Comparison of ENCODE assay signal across 32 mouse cellular contexts in genomic region chr13:34174025-34174424, GRCm38 (mm10). TPM values are rescaled to one million over a fixed set of nuclear protein-coding genes. Genes with fewer than 3 reads are reported as not detected.
"Had no signal": no experiment of that assay in that cellular context is flagged by ENCODE, and none has a peak within 500 bp of the region (broad histone marks: within the 10 kb centered on the region; RNA-seq: fewer than 3 reads in every experiment).

No protein-coding gene starts in this region.

- H3K9ac ChIP-seq: heart, embryonic 12.5 days; heart, embryonic 13.5 days; heart, embryonic 15.5 days; hindbrain, embryonic 12.5 days; hindbrain, embryonic 13.5 days; hindbrain, embryonic 14.5 days; hindbrain, embryonic 15.5 days; intestine, embryonic 15.5 days; kidney, embryonic 15.5 days had no signal

- H3K9me3 ChIP-seq: heart, embryonic 12.5 days; heart, embryonic 13.5 days; heart, embryonic 15.5 days; hindbrain, embryonic 12.5 days; hindbrain, embryonic 13.5 days; hindbrain, embryonic 15.5 days; intestine, embryonic 15.5 days; kidney, embryonic 15.5 days had no signal

- H3K4me2 ChIP-seq: heart, embryonic 11.5 days; heart, embryonic 12.5 days; heart, embryonic 13.5 days; heart, embryonic 15.5 days; hindbrain, embryonic 12.5 days; hindbrain, embryonic 13.5 days; hindbrain, embryonic 14.5 days; hindbrain, embryonic 15.5 days; intestine, embryonic 15.5 days; kidney, embryonic 15.5 days had no signal

- H3K4me1 ChIP-seq: heart, embryonic 15.5 days; hindbrain, embryonic 10.5 days; hindbrain, embryonic 12.5 days; hindbrain, embryonic 13.5 days; hindbrain, embryonic 15.5 days; intestine, embryonic 15.5 days; kidney, embryonic 15.5 days had no signal

- H3K36me3 ChIP-seq: heart, embryonic 15.5 days; hindbrain, embryonic 15.5 days; intestine, embryonic 15.5 days had no signal

- DNase-seq: heart, postnatal 10 days; heart, postnatal 14 days; heart, postnatal 36 days; heart, postnatal 4 days; kidney, adult 11 months; kidney, adult 18-20 months; kidney, adult 2 months; kidney, adult 8-10 months; kidney, adult 9 months; kidney, postnatal 10 days; kidney, postnatal 14 days; kidney, postnatal 25 days; kidney, postnatal 36 days; kidney, postnatal 4 days; layer of hippocampus, adult 9-11 months; layer of hippocampus, postnatal 36 days had no signal

- H3K27me3 ChIP-seq: heart, embryonic 12.5 days; heart, embryonic 13.5 days; heart, embryonic 15.5 days; hindbrain, embryonic 12.5 days; hindbrain, embryonic 13.5 days; hindbrain, embryonic 15.5 days; intestine, embryonic 15.5 days; kidney, embryonic 15.5 days had no signal

- H3K4me3 ChIP-seq: heart, embryonic 12.5 days; heart, embryonic 13.5 days; heart, embryonic 15.5 days; hindbrain, embryonic 10.5 days; hindbrain, embryonic 12.5 days; hindbrain, embryonic 13.5 days; hindbrain, embryonic 15.5 days; intestine, embryonic 15.5 days; kidney, embryonic 15.5 days; layer of hippocampus, adult 2 months; left cerebral cortex, adult 2 months had no signal

- H3K27ac ChIP-seq: heart, embryonic 13.5 days; heart, embryonic 15.5 days; hindbrain, embryonic 10.5 days; hindbrain, embryonic 12.5 days; hindbrain, embryonic 13.5 days; hindbrain, embryonic 14.5 days; hindbrain, embryonic 15.5 days; hindbrain, postnatal 0 days; intestine, embryonic 15.5 days; kidney, embryonic 15.5 days; kidney, postnatal 0 days; layer of hippocampus, adult 2 months; left cerebral cortex, adult 2 months had no signal

RNA-seq across cellular contexts. Expression of gene Tubb2b, which starts 43.8 kb away (rescaled TPM):
- total RNA-seq: hematopoietic stem cell, adult 5-6 weeks had no signal
